Mouse (Mus musculus) C2C12 (cell line): ENCODE results near the gene Snai3. TPM values are rescaled to one million over a fixed set of nuclear protein-coding genes. Genes with fewer than 3 reads are reported as not detected.
A peak's percentile ranks its signal among the peaks of the same experiment; 100 is the strongest.

Experiments
- H3K27me3 ChIP-seq: one replicate; pipeline ENCODE4 v1.6.1; 2011; ENCODE audit not compliant: control insufficient read depth, insufficient read depth, insufficient read length
- H3K36me3 ChIP-seq: one replicate; pipeline ENCODE4 v1.6.1; 2011; ENCODE audit not compliant: control insufficient read depth, insufficient read depth
- H3K4me3 ChIP-seq: one replicate; pipeline ENCODE4 v1.5.1; 2011; ENCODE audit warnings: mild to moderate bottlenecking, control low read depth; ENCODE audit not compliant: poor library complexity, insufficient read depth, severe bottlenecking
- H3K79me2 ChIP-seq: one replicate; pipeline ENCODE4 v1.6.1; 2011; ENCODE audit not compliant: control insufficient read depth, insufficient read depth
- H3K79me3 ChIP-seq: one replicate; pipeline ENCODE4 v1.6.1; 2011; ENCODE audit warnings: low read depth, control low read depth
- H3ac ChIP-seq: one replicate; pipeline ENCODE3; 2011; ENCODE audit warnings: low read depth; ENCODE audit not compliant: control insufficient read depth, insufficient read length
- CEBPB ChIP-seq: IDR thresholded peaks from one replicate; pipeline ENCODE4 v1.6.1; 2011; ENCODE audit warnings: low read depth, mild to moderate bottlenecking, control low read depth, moderate library complexity
- CTCF ChIP-seq: IDR thresholded peaks from one replicate; pipeline ENCODE4 v1.5.1; 2011; ENCODE audit not compliant: control insufficient read depth, insufficient read depth, insufficient read length
- FOSL1 ChIP-seq: IDR thresholded peaks from one replicate; pipeline ENCODE4 v1.8.0; 2011; ENCODE audit warnings: mild to moderate bottlenecking, low read length; ENCODE audit not compliant: poor library complexity, insufficient read depth, severe bottlenecking
- MAX ChIP-seq: IDR thresholded peaks from one replicate; pipeline ENCODE4 v1.6.1; 2011; ENCODE audit warnings: mild to moderate bottlenecking, control low read depth
- MYOD1 ChIP-seq: IDR thresholded peaks from one replicate; pipeline ENCODE4 v1.6.1; 2011; ENCODE audit warnings: low read depth; ENCODE audit not compliant: control insufficient read depth, insufficient read length
- MYOG ChIP-seq: IDR thresholded peaks from one replicate; pipeline ENCODE4 v1.6.1; 2011; ENCODE audit not compliant: control insufficient read depth, insufficient read length; ENCODE audit errors: extremely low read depth
- USF1 ChIP-seq: IDR thresholded peaks from one replicate; pipeline ENCODE4 v1.6.1; 2011; ENCODE audit warnings: low read depth, mild to moderate bottlenecking, control low read depth, moderate library complexity
- polyA plus RNA-seq: library from polyadenylated mRNA; unstranded; fragments of >200 nt; fragmentation: generic; extraction: Trizol; gene quantifications from one replicate; pipeline ENCODE4 v1.2.1, GENCODE M21; 2012; ENCODE audit warnings: missing spikeins

The Snai3 gene
- polyA plus RNA-seq, 1 experiment: 0.08 TPM

DNA sequence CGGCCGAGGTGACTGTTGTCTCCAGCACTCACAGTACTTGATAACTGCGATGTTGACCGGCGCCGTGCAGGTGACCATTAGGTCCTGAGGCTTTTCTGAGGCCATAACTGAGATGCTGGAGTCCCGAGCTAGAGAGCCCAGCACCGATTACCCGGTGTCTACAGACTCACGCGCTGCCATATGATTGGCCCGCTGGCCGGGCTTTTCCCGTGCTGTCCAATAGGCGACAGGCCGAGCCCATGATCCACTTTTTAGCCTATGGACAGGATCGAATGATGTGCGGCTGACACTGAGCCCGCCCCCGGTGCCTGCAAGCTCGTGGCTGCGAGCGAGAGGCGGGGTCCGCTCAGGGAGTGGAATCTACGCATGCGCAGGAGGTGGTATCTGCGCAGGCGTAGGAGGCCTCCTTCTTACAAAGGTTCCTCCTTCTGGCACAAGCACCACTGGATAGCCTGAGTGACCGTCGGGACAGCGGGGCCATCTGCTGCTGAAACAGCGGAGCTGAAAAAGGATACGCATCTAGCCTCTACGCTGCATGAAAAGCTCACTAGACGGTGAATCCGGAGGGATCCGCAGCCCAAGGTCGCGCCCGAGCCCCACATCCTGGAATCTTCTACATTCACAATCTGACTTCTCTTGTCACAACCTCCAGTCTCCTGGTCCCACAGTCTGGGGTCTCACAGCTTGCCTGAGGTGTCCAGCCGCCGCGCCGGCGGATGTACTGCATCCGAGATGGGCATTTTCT, 17.1 kb downstream of the Snai3 start, which contains the start of gene Mvd:
Gene Mvd (minus strand): TSS at position 161 of the 745 bp plus-strand sequence.
- Histone ChIP-seq H3K4me3 (peak within 1 kb of the TSS; percentile 56), H3K79me2 (no peaks in the 10 kb centered on the region), H3ac (peak within 1 kb of the TSS; percentile 80), H3K79me3 (no peaks in the 10 kb centered on the region), H3K27me3 (no peaks in the 10 kb centered on the region), H3K36me3 (no peaks in the 10 kb centered on the region)
- peak; percentile 59 for TF ChIP-seq MAX
- TF ChIP-seq MYOD1: no peak
- peak; percentile 18 for TF ChIP-seq USF1
- TF ChIP-seq CTCF: no peak

DNA sequence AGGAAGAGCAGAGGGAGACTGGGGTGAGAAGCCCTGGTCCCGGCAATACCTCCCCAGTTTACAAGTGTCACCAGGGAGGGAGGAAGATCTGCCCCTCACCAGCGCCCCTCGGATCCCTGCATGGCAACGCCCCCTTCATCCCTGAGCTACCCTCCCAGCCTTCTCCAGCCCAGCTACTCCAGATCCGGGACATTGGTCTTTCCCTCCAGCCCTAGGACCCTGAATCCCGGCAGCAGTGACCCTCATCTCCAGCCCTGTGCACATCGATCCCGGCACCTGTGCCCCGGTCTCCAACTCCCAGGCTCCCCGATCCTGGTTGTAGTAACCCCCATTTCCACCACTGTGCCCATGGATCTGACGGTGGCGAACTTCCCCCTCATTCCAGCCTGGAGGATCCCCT, 17.8 kb downstream of the Snai3 start:
- Histone ChIP-seq H3K79me3 (no peaks in the 10 kb centered on the region), H3ac (peak overlapping the region; percentile 76), H3K36me3 (no peaks in the 10 kb centered on the region), H3K27me3 (no peaks in the 10 kb centered on the region), H3K79me2 (no peaks in the 10 kb centered on the region), H3K4me3 (peak overlapping the region; percentile 56)
- TF ChIP-seq CTCF (no peak), CEBPB (no peak), USF1 (no peak), FOSL1 (no peak), MYOD1 (no peak), MAX (no peak), MYOG (no peak)

DNA sequence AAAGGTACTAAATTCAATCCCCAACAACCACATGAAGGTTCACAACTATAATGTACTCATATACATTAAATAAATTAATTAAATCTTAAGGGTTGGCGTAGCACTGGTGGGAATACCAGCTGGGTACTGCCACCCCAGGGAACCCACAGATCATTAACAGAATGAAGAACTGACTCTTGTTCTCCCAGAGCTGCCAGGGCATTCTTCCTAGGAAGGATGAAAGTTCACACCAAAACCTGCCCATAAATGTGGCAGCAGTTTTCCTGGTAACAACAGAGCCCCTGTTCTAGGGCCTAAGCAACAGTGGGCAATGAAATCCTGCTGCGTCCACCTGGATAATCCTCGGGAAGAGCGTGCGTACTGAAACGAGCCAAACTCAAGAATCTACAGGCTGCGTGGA, 18.2 kb downstream of the Snai3 start:
- no peak for TF ChIP-seq USF1
- no peak for TF ChIP-seq FOSL1
- no peak for TF ChIP-seq CEBPB
- no peak for TF ChIP-seq MAX
- TF ChIP-seq MYOD1: no peak
- no peak for TF ChIP-seq MYOG
- no peak for TF ChIP-seq CTCF
- no peaks in the 10 kb centered on the region for H3K36me3 ChIP-seq
- H3K79me2 ChIP-seq: no peaks in the 10 kb centered on the region
- H3K79me3 ChIP-seq: no peaks in the 10 kb centered on the region
- peak overlapping the region; percentile 76 for H3ac ChIP-seq
- no peaks in the 10 kb centered on the region for H3K27me3 ChIP-seq
- H3K4me3 ChIP-seq: peak overlapping the region; percentile 56

DNA sequence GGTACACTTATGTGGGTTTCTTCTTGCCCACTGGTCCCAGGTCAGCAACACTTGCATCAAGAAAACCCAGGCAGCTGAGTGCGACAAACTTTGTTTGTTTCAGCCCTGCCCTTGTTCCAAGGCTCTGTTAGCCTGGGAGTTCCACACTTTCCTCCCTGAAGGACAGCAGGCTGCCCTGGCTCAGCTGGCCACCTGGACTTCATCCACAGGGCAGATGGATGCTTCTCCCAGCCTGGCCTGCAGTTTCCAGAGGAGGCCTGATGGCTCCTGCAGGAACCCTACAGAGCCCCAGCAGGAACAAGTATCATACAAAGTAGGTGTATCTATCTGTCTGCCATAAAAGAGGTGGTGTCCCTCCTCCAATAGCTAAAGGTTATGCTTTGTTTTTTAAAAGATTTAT, 19.2 kb downstream of the Snai3 start:
- Histone ChIP-seq H3K36me3 (no peaks in the 10 kb centered on the region), H3ac (no peak overlapping the region), H3K79me3 (no peaks in the 10 kb centered on the region), H3K79me2 (no peaks in the 10 kb centered on the region), H3K27me3 (no peaks in the 10 kb centered on the region), H3K4me3 (no peak overlapping the region)
- TF ChIP-seq CEBPB: no peak
- TF ChIP-seq USF1: no peak
- no peak for TF ChIP-seq MYOG
- no peak for TF ChIP-seq MAX
- TF ChIP-seq CTCF: no peak
- no peak for TF ChIP-seq FOSL1
- no peak for TF ChIP-seq MYOD1

DNA sequence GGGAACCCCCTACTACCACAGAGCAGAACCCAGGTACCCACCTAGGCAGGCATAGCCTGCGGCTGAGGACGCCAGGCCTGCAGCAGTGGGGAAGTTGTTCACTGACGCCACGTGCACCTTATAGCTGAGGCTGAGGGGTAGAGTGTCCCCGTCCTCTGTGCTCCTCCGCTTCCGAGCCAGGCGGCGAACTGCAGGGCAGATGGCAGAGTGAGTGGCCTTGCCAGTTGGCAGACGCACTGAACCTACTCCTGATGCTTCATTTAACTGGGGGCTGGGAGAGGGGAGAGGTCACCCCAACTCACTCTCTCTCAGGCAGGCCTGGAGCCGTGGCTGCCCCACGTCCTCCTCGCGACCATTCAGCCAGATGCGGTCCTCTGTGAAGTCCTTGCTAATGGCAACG, 21.2 kb downstream of the Snai3 start:
- Histone ChIP-seq H3K36me3 (no peaks in the 10 kb centered on the region), H3K27me3 (no peaks in the 10 kb centered on the region), H3K79me2 (no peaks in the 10 kb centered on the region), H3K79me3 (no peaks in the 10 kb centered on the region), H3K4me3 (no peak overlapping the region), H3ac (no peak overlapping the region)
- TF ChIP-seq USF1 (no peak), MYOD1 (no peak), MYOG (no peak), CEBPB (no peak), MAX (no peak), FOSL1 (no peak), CTCF (no peak)

DNA sequence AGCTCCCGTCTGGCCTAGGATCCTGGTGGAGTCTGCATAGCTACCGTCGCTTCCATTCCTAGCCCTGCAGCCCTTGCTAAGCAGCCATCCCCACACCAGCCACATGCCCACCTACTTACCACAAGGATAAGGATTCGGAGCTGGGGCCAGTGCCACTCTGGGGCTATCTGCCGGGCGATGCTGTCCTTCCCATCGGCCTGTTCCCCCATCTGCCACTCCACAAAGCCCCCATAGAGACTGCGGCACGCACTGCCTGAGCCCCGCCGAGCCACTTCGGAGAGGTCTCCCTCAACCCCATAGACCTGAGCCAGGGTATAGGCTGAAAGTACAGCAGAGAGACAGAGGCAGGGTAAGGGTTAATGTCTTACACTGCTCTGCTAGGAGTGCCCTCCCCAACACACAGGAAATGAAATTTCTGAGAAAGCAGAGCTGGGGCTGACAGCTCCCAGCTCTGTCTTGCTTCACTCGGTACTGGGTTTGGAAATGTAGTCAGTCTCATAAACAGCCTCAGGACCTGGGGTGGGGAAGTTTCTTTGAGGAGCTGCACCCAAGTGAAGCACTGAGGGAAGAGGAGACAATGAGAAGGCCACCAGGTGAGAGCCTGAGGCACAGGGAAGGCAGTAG, 22.7 kb downstream of the Snai3 start:
- no peaks in the 10 kb centered on the region for H3K79me3 ChIP-seq
- H3K79me2 ChIP-seq: no peaks in the 10 kb centered on the region
- TF ChIP-seq CTCF (no peak), USF1 (no peak), MYOD1 (no peak), MAX (no peak), FOSL1 (no peak), CEBPB (no peak), MYOG (no peak)
- no peaks in the 10 kb centered on the region for H3K27me3 ChIP-seq
- no peak overlapping the region for H3ac ChIP-seq
- H3K36me3 ChIP-seq: no peaks in the 10 kb centered on the region
- no peak overlapping the region for H3K4me3 ChIP-seq
